Mouse (Mus musculus) cerebellum, postnatal 4 days (tissue): Measurements from ENCODE around the gene Prr14.

Experiments used
- DNase-seq, 2 experiments: peaks; one replicate each; pipeline ENCODE4 v3.0.0; 2022; ENCODE audit warnings: low spot score in 2 of 2, mixed read lengths in 1 of 2

The Prr14 gene

GRCm38 (mm10) chr7:127511808-127512230 lies 52.4 kb downstream of the Prr14 start, which contains the start of gene Srcap:
TSS of gene Srcap (plus strand) at chr7:127511983.
- peak; percentile 83 to 94 for DNase-seq

GRCm38 (mm10) chr7:127512231-127513015 lies 53.0 kb downstream of the Prr14 start:
- DNase-seq: peak; percentile 70 to 92

DNA sequence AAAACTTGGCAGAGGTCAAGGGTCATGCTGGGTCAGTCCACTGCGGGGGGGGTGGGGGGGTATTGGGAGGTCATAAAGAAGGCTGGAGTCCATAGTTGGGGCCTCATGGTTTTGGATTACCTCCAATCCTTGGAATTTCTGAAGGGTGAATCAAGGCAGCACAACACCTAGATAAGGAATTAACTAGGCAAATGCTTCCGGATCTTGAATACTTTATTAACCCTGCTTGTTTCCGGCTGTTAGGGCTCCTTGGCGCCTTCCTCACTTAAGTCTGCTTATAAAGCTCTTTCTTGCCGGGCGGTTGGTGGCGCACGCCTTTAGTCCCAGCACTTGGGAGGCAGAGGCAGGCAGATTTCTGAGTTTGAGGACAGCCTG lies 53.6 kb downstream of the Prr14 start:
- no peak for DNase-seq

- DNase-seq: no peak
Measured at GRCm38 (mm10) chr7:127513781-127514180, 54.4 kb downstream of the Prr14 start.

DNA sequence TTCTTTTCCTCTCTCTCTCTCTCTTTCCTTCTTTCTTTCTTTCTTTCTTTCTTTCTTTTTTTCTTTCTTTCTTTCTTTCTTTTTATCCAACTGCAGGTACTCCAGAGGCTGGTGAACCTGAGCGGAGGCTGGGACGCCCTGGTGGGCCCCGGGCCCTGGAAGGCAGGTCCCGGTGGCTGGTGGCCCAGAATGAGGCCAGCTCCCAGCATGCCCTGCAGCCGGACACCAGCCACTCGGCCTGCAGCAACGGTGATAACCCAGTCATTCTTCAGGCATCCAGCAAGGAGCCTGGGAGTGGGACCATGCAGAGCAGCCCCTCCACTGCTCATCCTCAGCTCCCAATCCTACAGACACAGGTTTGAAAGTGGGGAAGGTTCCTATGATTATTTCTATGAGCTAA lies 56.4 kb downstream of the Prr14 start:
- no peak for DNase-seq

GRCm38 (mm10) chr7:127516344-127516743 lies 56.9 kb downstream of the Prr14 start:
- DNase-seq: no peak

DNA sequence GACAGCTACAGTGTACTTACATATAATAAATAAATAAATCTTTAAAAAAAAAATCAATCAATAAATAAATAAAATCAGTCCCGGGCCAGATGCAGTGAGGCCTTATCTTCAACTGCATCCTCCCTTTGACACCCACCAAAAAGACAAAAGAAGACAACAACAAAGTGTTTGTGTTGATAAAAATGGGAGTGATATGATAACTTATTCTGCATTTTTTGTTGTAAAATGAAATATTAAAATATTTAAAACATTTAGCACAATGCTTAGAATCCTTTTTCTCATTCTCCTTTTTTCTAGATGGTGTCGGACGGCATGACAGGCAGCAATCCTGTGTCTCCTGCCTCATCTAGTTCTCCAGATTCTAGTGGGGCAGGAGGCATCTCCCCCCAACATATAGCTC lies 59.9 kb downstream of the Prr14 start, which contains the start of gene Gm42715:
TSS of gene Gm42715 (plus strand) at position 301 of the 400 bp plus-strand sequence.
- DNase-seq: no peak
